Mouse (Mus musculus): ENCODE measurements at regions not wholly inside any gene's neighbourhood (a gene's known extent, or its start where the extent isn't known, plus 50 kb on each side); places are given as distances from the start of the nearest gene placed in this dataset.

GRCm38 (mm10) chr6:52486655-52487054 lies 153.5 kb downstream of the Hibadh start:
- peak; percentile 38 for DNase-seq

GRCm38 (mm10) chr6:52487861-52488260 lies 152.3 kb downstream of the Hibadh start:
- DNase-seq = no peak

GRCm38 (mm10) chr6:52490264-52490775 lies 149.9 kb downstream of the Hibadh start:
- DNase-seq = no peak

- DNase-seq = no peak
Observed at GRCm38 (mm10) chr6:52495301-52495700, 144.9 kb downstream of the Hibadh start.

- DNase-seq = no peak
Observed at GRCm38 (mm10) chr6:52495855-52496254, 144.3 kb downstream of the Hibadh start.

Measured in adrenal gland, adult 8-10 months (tissue).